Mouse (Mus musculus): ENCODE results near the gene Samd13. TPM values are rescaled to one million over a fixed set of nuclear protein-coding genes. Genes with fewer than 3 reads are reported as not detected.

Samd13 gene
- polyA plus RNA-seq, 1 experiment: not detected

- no peak for TF ChIP-seq FLI1 (IDR thresholded peaks at IDR 0.05; ENCODE audit: low read length)
- TF ChIP-seq GATA1 (IDR thresholded peaks at IDR 0.05; ENCODE audit: borderline replicate concordance, low read length): no peak
- Histone ChIP-seq H3K4me1 (peaks cover 50% of the 10 kb centered on the region), H3K36me3 (replicated peaks; ENCODE audit: low read length) (no peaks in the 10 kb centered on the region), H3K27me3 (replicated peaks) (peaks cover 4% of the 10 kb centered on the region), H3K4me3 (replicated peaks) (no peak overlapping the region), H3K9me3 (no peaks in the 10 kb centered on the region)
Observed at GRCm38 (mm10) chr3:146653692-146654091, 31.7 kb downstream of the Samd13 start.

- Histone ChIP-seq H3K27me3 (replicated peaks) (peaks cover 13% of the 10 kb centered on the region), H3K9me3 (no peaks in the 10 kb centered on the region), H3K4me1 (peaks cover 49% of the 10 kb centered on the region), H3K4me3 (replicated peaks) (no peak overlapping the region), H3K36me3 (replicated peaks; ENCODE audit: low read length) (no peaks in the 10 kb centered on the region)
- TF ChIP-seq FLI1 (IDR thresholded peaks at IDR 0.05; ENCODE audit: low read length) (no peak), GATA1 (IDR thresholded peaks at IDR 0.05; ENCODE audit: borderline replicate concordance, low read length) (no peak)
Observed at GRCm38 (mm10) chr3:146652431-146652830, 33.0 kb downstream of the Samd13 start.

- Histone ChIP-seq H3K4me1 (peaks cover 50% of the 10 kb centered on the region), H3K36me3 (replicated peaks; ENCODE audit: low read length) (no peaks in the 10 kb centered on the region), H3K27me3 (replicated peaks) (peaks cover 17% of the 10 kb centered on the region), H3K9me3 (no peaks in the 10 kb centered on the region), H3K4me3 (replicated peaks) (no peak within 1 kb of the TSS)
- TF ChIP-seq GATA1 (IDR thresholded peaks at IDR 0.05; ENCODE audit: borderline replicate concordance, low read length) (no peak), FLI1 (IDR thresholded peaks at IDR 0.05; ENCODE audit: low read length) (no peak)
Observed at GRCm38 (mm10) chr3:146651217-146651616, 34.2 kb downstream of the Samd13 start, which contains the start of gene 4930503B20Rik. 4930503B20Rik (minus strand) TSS chr3:146651317.

- Histone ChIP-seq H3K36me3 (replicated peaks; ENCODE audit: low read length) (no peaks in the 10 kb centered on the region), H3K27me3 (replicated peaks) (peaks cover 17% of the 10 kb centered on the region), H3K9me3 (no peaks in the 10 kb centered on the region), H3K4me1 (peaks cover 52% of the 10 kb centered on the region), H3K4me3 (replicated peaks) (no peak overlapping the region)
- TF ChIP-seq GATA1 (IDR thresholded peaks at IDR 0.05; ENCODE audit: borderline replicate concordance, low read length) (no peak), FLI1 (IDR thresholded peaks at IDR 0.05; ENCODE audit: low read length) (no peak)
Observed at GRCm38 (mm10) chr3:146650716-146651115, 34.7 kb downstream of the Samd13 start.

- H3K4me3 ChIP-seq (replicated peaks): no peak overlapping the region
- TF ChIP-seq GATA1 (IDR thresholded peaks at IDR 0.05; ENCODE audit: borderline replicate concordance, low read length) (no peak), FLI1 (IDR thresholded peaks at IDR 0.05; ENCODE audit: low read length) (no peak)
- peaks cover 17% of the 10 kb centered on the region for H3K27me3 ChIP-seq (replicated peaks)
- no peaks in the 10 kb centered on the region for H3K9me3 ChIP-seq
- no peaks in the 10 kb centered on the region for H3K36me3 ChIP-seq (replicated peaks; ENCODE audit: low read length)
- peaks cover 43% of the 10 kb centered on the region for H3K4me1 ChIP-seq
Observed at GRCm38 (mm10) chr3:146649311-146649894, 36.0 kb downstream of the Samd13 start.

GRCm38 (mm10) chr3:146641818-146642427, 43.5 kb downstream of the Samd13 start:
- TF ChIP-seq FLI1 (IDR thresholded peaks at IDR 0.05; ENCODE audit: low read length): no peak
- TF ChIP-seq GATA1 (IDR thresholded peaks at IDR 0.05; ENCODE audit: borderline replicate concordance, low read length): no peak
- peaks cover 11% of the 10 kb centered on the region for H3K27me3 ChIP-seq (replicated peaks)
- H3K4me1 ChIP-seq: peaks cover 42% of the 10 kb centered on the region
- H3K4me3 ChIP-seq (replicated peaks): no peak overlapping the region
- H3K36me3 ChIP-seq (replicated peaks; ENCODE audit: low read length): no peaks in the 10 kb centered on the region
- peaks cover 14% of the 10 kb centered on the region for H3K9me3 ChIP-seq

- Histone ChIP-seq H3K27me3 (replicated peaks) (peaks cover 15% of the 10 kb centered on the region), H3K4me3 (replicated peaks) (no peak overlapping the region), H3K4me1 (peaks cover 15% of the 10 kb centered on the region), H3K9me3 (peaks cover 11% of the 10 kb centered on the region), H3K36me3 (replicated peaks; ENCODE audit: low read length) (no peaks in the 10 kb centered on the region)
- no peak for TF ChIP-seq FLI1 (IDR thresholded peaks at IDR 0.05; ENCODE audit: low read length)
Observed at GRCm38 (mm10) chr3:146632506-146632905, 52.9 kb downstream of the Samd13 start.

- TF ChIP-seq FLI1 (IDR thresholded peaks at IDR 0.05; ENCODE audit: low read length) (no peak), GATA1 (IDR thresholded peaks at IDR 0.05; ENCODE audit: borderline replicate concordance, low read length) (no peak)
- no peaks in the 10 kb centered on the region for H3K36me3 ChIP-seq (replicated peaks; ENCODE audit: low read length)
- peak overlapping the region; percentile 15 for H3K4me3 ChIP-seq (replicated peaks)
- no peaks in the 10 kb centered on the region for H3K9me3 ChIP-seq
- H3K4me1 ChIP-seq: peaks cover 16% of the 10 kb centered on the region
- H3K27me3 ChIP-seq (replicated peaks): peaks cover 25% of the 10 kb centered on the region
Observed at GRCm38 (mm10) chr3:146628227-146628982, 57.0 kb downstream of the Samd13 start.

GRCm38 (mm10) chr3:146625766-146626165, 59.6 kb downstream of the Samd13 start:
- TF ChIP-seq GATA1 (IDR thresholded peaks at IDR 0.05; ENCODE audit: borderline replicate concordance, low read length): no peak
- no peak for TF ChIP-seq FLI1 (IDR thresholded peaks at IDR 0.05; ENCODE audit: low read length)
- peaks cover 21% of the 10 kb centered on the region for H3K4me1 ChIP-seq
- peaks cover 41% of the 10 kb centered on the region for H3K27me3 ChIP-seq (replicated peaks)
- H3K4me3 ChIP-seq (replicated peaks): no peak overlapping the region
- H3K9me3 ChIP-seq: no peaks in the 10 kb centered on the region
- H3K36me3 ChIP-seq (replicated peaks; ENCODE audit: low read length): no peaks in the 10 kb centered on the region

GRCm38 (mm10) chr3:146621966-146622365, 63.4 kb downstream of the Samd13 start:
- Histone ChIP-seq H3K9me3 (no peaks in the 10 kb centered on the region), H3K27me3 (replicated peaks) (peaks cover 30% of the 10 kb centered on the region), H3K36me3 (replicated peaks; ENCODE audit: low read length) (no peaks in the 10 kb centered on the region), H3K4me3 (replicated peaks) (no peak overlapping the region), H3K4me1 (peaks cover 6% of the 10 kb centered on the region)
- TF ChIP-seq FLI1 (IDR thresholded peaks at IDR 0.05; ENCODE audit: low read length) (no peak), GATA1 (IDR thresholded peaks at IDR 0.05; ENCODE audit: borderline replicate concordance, low read length) (no peak)

Measured in megakaryocyte, embryonic 14.5 days (primary cell).